Mouse (Mus musculus) MN1 (cell line): ENCODE results near the gene Espn.
A peak's percentile ranks its signal among the peaks of the same experiment; 100 is the strongest.

ENCODE experiments used
- DNase-seq: peaks from one replicate; pipeline ENCODE4 v3.0.0-alpha.2; 2016; ENCODE audit warnings: low spot score

The Espn gene

DNA sequence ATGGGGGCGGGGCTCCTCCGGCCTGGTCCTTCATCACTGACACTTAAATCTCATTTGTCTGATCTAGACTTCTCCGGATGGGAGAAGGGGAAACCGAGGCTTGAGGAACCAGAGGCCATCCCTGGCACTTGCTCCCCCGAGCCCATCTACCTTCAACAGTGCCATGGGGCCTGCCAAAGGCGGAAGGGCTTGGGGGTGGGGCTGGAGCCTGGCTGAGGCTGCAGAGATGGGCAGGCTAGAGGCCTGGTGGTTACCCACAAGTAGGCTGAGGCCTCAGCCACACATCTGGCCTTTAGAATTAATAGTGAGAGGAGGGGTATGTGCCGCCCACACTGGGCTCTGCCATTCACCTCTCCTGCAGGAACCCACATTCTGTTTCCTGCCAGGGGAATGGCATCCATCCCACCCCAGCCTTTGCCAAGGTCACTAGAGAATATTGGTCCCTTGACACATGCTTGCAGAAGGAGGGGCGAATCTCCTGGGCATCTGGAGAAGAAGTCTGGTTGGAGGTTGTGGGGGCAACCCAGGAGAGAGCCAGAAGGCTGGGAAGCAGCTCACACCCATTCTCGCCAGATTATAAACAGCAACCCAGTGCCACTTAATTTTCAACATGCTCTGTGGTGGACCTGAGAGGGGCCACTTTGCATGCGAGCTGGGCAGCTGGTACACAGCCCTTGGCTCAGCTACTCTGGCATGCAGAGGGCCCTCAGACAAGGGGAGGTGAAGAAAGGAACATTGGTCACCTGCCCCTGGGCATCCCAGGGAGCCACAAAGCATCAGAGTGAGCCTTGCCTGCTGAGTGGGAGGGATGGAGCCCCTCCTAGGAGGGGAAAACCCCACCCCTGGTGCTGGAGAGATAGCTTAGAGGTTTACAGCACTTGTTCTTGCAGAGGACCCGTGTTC lies 81.4 kb downstream of the Espn start:
- peak; percentile 84 for DNase-seq
